Mouse (Mus musculus): ENCODE results near the gene Vps13d.

DNA sequence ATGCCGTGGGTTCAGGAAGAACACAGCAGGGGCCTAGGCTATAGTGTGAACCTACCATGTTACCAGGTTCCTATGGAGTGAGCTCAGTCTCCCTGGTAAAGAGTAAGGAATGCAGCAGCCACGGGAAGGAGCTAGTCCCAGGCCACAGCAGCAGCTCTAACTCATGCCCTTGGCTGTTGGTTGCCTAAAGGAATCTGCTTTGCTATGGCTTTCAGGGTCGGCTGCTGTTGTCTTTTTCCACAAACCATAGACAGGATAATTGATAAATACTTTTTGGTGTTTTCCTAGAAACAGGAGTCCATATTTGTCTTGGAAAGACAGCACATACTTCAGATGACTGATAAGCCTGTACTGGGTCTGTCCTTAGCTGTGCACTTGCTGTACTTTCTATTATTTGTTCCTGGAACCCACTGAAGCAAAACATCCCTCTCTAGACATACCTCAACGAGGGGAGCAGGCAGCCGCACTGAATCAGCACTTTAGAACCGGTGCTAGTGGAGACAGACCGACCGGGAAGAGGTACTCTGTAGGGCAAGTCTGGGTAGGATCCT lies 210.9 kb downstream of the Vps13d start:
- TF ChIP-seq CTCF (IDR thresholded peaks at IDR 0.05; ENCODE audit: borderline replicate concordance, control insufficient read depth, extremely low read depth, insufficient read depth, low read length, poor library complexity), result no peak
- no peak for TF ChIP-seq POLR2A (IDR thresholded peaks at IDR 0.05; ENCODE audit: control insufficient read depth, extremely low read depth, insufficient read depth, low read length, poor library complexity)
